Mouse (Mus musculus): ENCODE measurements at regions not wholly inside any gene's neighbourhood (a gene's known extent, or its start where the extent isn't known, plus 50 kb on each side); places are given as distances from the start of the nearest gene placed in this dataset.
A peak's percentile ranks its signal among the peaks of the same experiment; 100 is the strongest.

GRCm38 (mm10) chr14:100792094-100792493 lies 408.0 kb downstream of the Prr30 start:
- no peak for DNase-seq (ENCODE audit: low read depth)

DNA sequence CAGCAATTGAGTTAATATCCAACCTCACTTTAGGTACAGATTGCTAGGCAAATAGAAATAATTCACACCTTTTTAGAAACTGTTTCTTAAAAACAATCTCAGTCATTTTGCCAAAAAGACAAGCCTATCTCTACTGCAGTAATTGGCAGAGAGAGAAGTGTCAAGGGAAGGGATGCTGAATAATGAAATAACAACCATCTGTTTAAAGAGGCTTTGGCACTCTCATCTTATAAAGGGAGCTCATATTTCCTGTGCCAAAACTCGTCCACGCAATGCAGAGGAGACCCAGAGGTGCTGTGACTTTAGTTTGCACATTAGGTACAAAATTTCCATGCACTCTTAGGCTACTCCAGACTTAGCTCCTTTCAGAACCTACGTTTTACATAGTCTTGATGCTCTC lies 418.2 kb downstream of the Prr30 start:
- no peak for DNase-seq (ENCODE audit: low read depth)

DNA sequence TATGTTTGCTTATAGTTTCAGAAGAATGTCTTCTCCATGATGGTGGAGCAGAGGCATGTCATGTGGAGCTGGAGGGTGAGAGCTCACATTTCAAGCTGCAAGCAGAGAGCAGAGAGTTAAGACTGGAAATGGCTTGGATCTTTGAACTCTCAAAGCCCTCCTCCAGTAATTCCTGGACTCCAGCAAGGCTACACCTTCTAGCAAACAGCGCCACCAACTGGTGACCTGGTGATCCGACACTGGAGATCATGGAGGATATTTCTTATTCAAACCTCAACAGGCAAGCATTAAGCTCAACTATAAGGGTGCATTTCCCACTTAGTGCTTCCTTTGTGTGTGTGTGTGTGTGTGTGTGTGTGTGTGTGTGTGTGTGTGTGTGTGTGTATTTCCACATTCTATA lies 446.2 kb downstream of the Prr30 start:
- peak; percentile 4 for DNase-seq (ENCODE audit: low read depth)

GRCm38 (mm10) chr14:100752746-100753145 lies 447.4 kb downstream of the Prr30 start:
- no peak for DNase-seq (ENCODE audit: low read depth)

DNA sequence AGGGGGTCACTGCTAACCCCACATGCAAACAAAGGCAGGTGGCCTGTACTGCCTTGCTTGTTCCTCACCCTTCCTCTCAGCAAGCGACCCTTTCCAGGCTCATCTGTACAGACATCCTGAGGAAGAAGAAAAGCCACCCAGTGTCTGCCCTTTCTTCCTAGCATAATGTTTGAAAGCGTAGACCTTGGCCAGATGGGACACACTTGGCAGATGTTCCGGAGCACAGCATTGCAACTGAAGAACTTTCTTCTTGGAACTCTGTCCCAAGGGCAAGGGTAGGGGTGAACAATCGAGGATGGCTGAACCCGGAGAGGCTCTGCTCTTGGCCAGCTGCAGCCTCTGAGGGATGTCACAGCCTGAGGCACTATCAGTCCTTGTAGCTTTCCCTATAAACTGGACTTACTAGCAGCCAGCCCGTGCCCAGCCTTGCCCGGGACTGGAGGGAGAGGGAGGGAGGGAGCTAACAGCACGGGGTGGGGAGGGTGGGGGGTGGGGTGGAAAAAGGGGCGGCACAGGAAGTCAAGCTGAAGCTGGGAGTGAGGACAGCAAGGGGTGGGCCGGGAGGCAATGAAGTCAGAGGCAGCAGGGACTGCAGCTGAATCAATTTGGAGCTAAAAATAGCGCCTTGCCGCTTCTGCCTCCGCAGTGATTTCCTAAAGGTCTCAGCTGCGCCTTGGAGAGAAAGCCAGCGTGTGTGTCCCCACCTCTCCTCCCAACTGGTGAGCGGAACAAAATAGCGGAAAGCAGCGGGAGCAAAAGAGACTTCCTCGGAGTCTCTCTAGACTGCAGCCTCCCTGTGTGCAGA lies 450.2 kb downstream of the Prr30 start:
- DNase-seq (ENCODE audit: low read depth): no peak

DNA sequence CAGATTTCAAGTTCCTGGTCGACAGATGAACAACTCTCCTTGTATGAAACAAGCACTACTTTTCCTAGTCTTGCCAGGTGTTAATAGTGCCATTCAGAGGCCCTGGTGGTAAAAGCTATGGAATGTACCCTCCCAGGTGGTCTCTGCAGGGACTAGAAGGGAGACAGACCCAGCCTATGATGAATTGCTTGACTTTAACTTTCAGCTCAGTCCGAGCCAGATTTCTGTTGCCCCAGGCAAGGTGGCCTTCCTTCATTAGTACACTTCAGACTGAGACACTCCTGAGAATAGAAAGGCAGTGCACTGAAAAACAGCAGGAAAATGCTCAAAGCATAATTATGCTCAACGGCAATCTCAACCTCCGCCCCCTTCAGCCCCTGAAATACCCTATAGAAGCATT lies 450.8 kb upstream of the Klf12 start:
- no peak for DNase-seq (ENCODE audit: low read depth)

GRCm38 (mm10) chr14:100728433-100728832 lies 444.0 kb upstream of the Klf12 start:
- DNase-seq (ENCODE audit: low read depth): no peak

- DNase-seq (ENCODE audit: low read depth): no peak
These were observed 443.2 kb upstream of the Klf12 start for GRCm38 (mm10) chr14:100727701-100728100.

- no peak for DNase-seq (ENCODE audit: low read depth)
These were observed 440.5 kb upstream of the Klf12 start for GRCm38 (mm10) chr14:100724962-100725361.

DNA sequence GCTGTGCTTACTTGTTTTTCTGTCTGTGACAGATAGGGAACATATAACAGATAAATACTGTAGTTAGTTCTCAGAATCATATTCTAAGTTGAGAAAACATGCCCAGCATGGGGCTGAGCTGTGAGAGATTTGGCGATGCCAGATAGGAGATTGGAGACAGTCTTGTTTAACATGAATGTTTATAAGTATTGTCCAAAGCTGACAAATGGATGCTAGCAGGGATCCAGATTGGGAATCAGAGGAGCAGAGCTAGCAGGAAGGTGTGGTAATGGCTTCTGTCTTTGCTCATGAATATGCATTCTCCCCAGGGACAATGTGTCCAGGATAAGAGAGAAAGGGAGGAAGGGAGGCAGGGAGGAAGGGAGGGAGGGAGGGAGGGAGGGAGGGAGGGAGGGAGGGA lies 436.2 kb upstream of the Klf12 start:
- DNase-seq (ENCODE audit: low read depth): no peak

DNA sequence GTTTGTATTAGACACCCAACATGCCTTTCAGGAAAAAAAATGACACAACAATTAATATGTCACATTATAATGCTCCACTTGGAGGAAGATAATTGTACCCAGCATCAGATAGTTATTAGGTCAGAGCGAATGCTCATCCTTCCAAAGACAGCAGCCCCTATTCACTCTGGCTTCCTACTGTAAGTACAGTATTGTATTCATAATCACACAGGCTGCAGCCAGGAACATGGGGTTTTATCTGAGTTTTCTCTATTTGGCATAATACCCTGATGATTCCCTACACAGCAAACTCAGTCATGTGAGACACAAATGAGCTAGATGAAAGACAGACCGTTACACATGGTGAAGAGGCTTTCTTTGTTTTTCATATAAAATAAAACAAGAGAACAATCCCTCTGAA lies 430.5 kb upstream of the Klf12 start:
- no peak for DNase-seq (ENCODE audit: low read depth)

- no peak for DNase-seq (ENCODE audit: low read depth)
These were observed 429.6 kb upstream of the Klf12 start for GRCm38 (mm10) chr14:100713999-100714471.

GRCm38 (mm10) chr14:100713592-100713991 lies 429.1 kb upstream of the Klf12 start:
- no peak for DNase-seq (ENCODE audit: low read depth)

- no peak for DNase-seq (ENCODE audit: low read depth)
These were observed 381.0 kb upstream of the Klf12 start for GRCm38 (mm10) chr14:100665361-100665955.

- DNase-seq (ENCODE audit: low read depth): no peak
These were observed 379.7 kb upstream of the Klf12 start for GRCm38 (mm10) chr14:100664180-100664579.

DNA sequence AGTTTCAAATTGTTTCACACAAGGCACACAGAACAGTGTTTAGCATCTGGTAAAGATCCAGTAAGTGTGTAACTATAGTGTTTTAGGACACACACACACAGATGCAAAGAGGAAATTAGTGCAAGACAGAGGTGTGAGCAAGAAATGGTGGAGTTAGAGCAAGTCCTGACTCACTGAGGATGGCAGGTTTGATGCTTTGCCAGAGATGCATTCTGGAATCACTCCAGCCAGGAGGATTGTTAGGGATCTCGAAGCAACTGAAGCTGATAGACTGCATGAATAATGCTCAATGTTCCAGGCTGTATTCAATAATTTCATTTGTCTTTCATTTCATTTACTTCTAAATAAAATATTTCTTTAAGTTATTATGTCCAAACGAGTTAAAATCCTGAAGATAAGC lies 357.6 kb upstream of the Klf12 start:
- DNase-seq (ENCODE audit: low read depth): no peak

DNA sequence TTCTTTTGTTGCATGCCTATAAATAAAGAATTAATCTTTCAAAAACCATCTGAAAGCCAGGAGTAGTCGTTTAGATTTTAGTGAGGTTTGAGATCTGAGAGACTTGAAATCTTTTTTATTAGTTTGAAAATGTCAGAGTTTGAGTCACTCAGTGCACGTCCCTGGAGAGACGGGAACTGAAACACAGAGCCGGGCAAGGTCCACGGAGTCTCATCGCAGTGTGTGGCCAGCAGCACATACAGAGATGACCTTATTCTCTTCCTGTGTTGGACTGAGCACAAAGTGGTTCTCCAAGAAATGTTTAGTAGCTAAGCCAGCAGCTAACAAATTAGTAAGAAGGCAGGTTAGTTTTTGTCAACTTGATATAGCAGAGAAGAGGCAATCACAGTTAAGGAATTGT lies 350.0 kb upstream of the Klf12 start:
- no peak for DNase-seq (ENCODE audit: low read depth)

DNA sequence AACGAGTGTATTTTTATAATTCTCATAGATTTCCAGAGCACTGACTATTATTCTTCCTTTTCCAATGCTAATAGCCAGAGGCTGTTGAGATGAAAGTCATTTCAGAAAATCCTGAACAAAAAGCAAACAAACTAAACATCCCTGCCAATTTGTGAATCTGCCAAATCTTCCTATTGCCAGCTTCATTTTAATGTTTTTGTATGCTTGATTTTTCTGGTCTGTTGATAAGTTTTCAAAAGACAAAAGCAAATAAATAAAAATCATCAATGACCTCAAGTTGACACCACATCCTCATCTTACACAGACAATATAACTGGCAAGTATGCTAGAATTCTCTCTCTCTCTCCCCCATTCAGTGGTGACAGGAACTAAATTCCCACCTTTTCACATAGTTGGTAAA lies 347.2 kb upstream of the Klf12 start:
- DNase-seq (ENCODE audit: low read depth): no peak

GRCm38 (mm10) chr14:100630197-100630596 lies 345.7 kb upstream of the Klf12 start:
- no peak for DNase-seq (ENCODE audit: low read depth)

DNA sequence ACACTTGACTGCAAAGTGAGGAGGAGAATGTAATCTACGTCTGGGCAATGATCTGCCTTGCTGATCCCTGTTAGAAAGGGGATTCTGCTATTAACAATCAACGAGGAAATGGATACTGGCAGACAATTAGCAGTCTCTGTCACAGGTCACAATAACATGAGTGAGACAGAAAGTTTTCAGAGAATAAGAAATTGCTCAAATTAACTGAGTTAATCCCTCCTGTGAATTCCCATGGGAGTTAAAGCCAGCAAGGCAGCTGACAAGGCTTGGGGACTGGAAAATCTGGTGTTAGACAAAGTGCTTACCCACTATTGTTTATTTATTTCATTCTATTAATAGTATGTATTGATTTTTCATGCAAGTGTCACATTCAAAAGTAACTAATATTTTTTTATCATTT lies 343.0 kb upstream of the Klf12 start:
- DNase-seq (ENCODE audit: low read depth): no peak

DNA sequence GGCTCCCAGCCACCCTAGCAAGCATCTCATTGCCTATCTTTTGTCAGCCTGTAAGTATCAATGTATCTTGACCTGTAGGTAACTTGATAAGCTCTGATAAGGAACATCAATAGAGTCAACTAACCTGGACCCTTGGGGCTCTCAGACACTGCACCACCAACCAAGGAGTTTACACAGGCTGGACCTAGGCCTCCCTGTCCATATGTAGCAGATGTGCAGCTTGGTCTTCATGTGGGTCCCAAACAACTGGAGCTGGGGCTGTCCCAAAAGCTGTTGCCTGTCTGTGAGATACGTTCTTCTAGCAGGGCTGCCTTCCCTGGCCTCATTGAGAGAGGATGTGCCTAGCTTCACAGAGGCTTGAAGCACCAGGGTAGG lies 335.2 kb upstream of the Klf12 start:
- no peak for DNase-seq (ENCODE audit: low read depth)

GRCm38 (mm10) chr14:100618793-100619655 lies 334.5 kb upstream of the Klf12 start:
- DNase-seq (ENCODE audit: low read depth): no peak

All from 416B (cell line).